Mouse (Mus musculus): ENCODE results near the gene Mdm2. TPM values are rescaled to one million over a fixed set of nuclear protein-coding genes. Genes with fewer than 3 reads are reported as not detected.

Mdm2 gene
- polyA plus RNA-seq, 1 experiment from 2014 or later, result 53.6 TPM

DNA sequence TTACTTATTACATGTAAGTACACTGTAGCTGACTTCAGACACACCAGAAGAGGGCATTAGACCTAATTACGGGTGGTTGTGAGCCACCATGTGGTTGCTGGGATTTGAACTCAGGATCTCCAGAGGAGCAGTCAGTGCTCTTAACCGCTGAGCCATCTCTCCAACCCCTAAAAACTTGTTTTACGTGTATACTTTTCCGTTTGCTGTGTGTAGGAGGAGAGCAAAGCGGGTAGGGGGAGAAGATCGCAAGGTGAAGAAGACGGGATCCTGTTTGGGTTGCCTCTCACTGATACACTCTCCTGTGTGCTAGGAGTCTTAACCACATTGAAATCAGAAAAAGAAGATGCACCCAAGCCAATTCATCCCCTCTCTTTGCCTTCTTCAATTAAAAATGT is 56.8 kb downstream of the Mdm2 start:
- H3K4me2 ChIP-seq, result no peak overlapping the region
- H3K4me3 ChIP-seq, result no peak overlapping the region
- H3K27me3 ChIP-seq, result peaks cover 6% of the 10 kb centered on the region; the same call in 1 of the 2 replicates
- no peaks in the 10 kb centered on the region for H3K36me3 ChIP-seq
- H3K4me1 ChIP-seq (replicated peaks), result no peaks in the 10 kb centered on the region
- H3K9me3 ChIP-seq, result no peaks in the 10 kb centered on the region
- 95% methylated on average over 7 of the region's 7 CpGs for WGBS
- no peak for ATAC-seq (ENCODE audit: low FRiP score)
- no peak overlapping the region for H3K9ac ChIP-seq
- no peak overlapping the region for H3K27ac ChIP-seq

DNA sequence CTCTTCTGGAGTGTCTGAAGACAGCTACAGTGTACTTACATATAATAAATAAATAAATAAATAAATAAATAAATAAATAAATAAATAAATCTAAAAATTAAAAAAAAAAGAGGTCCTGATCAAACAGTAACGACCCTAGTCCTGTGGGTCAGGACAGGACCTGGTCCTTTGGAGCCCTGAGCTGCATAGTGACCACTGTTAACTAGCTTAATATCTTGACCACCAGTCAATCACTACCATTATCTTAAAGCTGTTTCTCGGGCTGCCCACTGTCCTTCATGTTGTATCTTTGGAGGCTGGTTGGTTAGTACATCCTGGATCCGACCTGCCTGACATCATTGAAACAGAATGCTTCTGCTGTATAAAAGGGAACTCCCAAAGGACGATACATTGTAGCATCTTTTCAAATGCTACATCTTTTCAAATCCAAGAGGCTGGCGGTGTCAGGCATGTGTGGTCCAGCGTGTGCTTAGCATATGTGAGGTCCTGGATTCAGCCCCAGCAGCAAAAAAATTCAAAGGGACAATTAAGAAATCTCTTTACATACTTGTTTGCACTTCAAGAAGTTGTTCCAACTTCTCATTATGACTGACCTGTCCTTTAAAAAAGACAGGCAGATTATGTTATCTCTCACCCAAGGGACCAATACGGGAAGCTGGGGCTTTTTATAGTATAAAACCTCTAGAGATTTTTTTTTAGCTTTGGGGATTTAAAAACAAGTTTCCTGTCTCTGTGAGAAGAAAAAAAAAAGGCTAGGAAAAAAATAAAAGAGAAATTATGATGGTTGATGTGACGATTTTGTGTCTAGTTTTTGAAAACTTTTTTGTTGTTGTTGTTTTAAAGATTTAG is 57.4 kb downstream of the Mdm2 start:
- Histone ChIP-seq H3K9ac (no peak overlapping the region), H3K4me3 (no peak overlapping the region), H3K4me2 (no peak overlapping the region), H3K9me3 (no peaks in the 10 kb centered on the region), H3K27me3 (peaks cover 6% of the 10 kb centered on the region; the same call in 1 of the 2 replicates), H3K36me3 (no peaks in the 10 kb centered on the region), H3K27ac (no peak overlapping the region), H3K4me1 (replicated peaks) (no peaks in the 10 kb centered on the region)
- WGBS, result 89% methylated on average over 8 of the region's 8 CpGs
- ATAC-seq (ENCODE audit: low FRiP score), result no peak

DNA sequence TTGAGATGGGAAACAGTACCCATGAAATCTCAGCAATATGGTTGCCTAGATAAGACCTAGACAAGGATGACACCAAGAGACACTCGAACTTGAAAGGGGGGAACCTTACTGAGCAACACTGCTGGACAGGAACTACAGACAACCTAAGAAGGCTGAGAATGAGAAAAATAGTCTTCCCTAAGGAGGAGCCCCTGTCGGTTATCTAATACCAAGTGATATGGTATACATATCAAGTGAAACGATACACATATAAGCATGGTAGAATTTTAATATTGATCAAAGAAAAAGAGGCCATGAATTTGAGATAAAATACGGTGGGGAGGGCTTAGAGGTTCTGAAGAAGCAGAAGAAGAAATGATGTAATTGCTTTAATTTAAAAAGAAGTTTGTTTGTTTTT is 58.2 kb downstream of the Mdm2 start:
- 94% methylated on average over 4 of the region's 4 CpGs for WGBS
- Histone ChIP-seq H3K27me3 (peaks cover 6% of the 10 kb centered on the region; the same call in 1 of the 2 replicates), H3K4me3 (no peak overlapping the region), H3K9me3 (no peaks in the 10 kb centered on the region), H3K4me1 (replicated peaks) (peaks cover 4% of the 10 kb centered on the region), H3K36me3 (no peaks in the 10 kb centered on the region), H3K4me2 (no peak overlapping the region), H3K9ac (no peak overlapping the region), H3K27ac (no peak overlapping the region)
- ATAC-seq (ENCODE audit: low FRiP score), result no peak

DNA sequence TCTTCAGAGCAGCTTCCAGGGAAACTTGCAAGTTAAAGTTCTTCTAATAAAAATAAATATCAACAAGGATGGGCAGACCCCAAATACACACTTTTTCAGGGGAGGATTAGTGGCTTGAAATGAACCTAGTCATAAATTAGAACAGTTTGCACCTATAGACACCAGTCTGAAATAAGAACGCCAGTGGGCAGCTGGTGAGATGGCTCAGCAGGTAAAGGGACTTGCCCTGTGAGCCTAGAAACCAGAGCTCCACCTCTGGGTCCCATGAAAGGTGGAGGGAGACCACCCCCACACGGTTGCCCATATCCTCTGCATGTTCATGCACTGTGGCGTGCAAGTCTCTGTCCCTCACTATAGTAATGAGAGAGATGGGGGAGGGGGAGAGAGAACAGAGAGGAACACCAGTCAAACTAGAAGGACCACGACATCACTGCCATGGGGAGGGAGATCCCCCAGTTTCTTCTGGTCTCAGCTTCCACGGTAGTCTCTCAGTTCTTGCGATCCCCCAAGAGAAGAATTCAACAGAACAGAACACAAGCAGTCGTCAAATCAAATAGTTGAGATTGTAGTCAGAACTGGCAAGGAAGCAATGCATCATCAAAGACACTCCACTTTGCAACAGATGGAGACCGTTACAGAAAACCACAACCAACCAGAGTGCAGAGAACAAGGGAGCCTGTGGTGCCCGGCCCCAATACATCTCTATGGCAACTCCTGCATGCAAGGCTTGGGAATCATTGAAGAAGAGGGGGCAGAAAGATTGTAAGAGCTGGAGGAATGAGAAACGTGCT is 58.8 kb downstream of the Mdm2 start:
- H3K27me3 ChIP-seq, result peaks cover 6% of the 10 kb centered on the region; the same call in 1 of the 2 replicates
- H3K4me3 ChIP-seq, result no peak overlapping the region
- H3K36me3 ChIP-seq, result no peaks in the 10 kb centered on the region
- H3K27ac ChIP-seq, result no peak overlapping the region
- H3K9me3 ChIP-seq, result no peaks in the 10 kb centered on the region
- no peak overlapping the region for H3K4me2 ChIP-seq
- H3K4me1 ChIP-seq (replicated peaks), result peaks cover 10% of the 10 kb centered on the region
- no peak overlapping the region for H3K9ac ChIP-seq
- 76% methylated on average over 10 of the region's 10 CpGs for WGBS
- ATAC-seq (ENCODE audit: low FRiP score), result no peak

DNA sequence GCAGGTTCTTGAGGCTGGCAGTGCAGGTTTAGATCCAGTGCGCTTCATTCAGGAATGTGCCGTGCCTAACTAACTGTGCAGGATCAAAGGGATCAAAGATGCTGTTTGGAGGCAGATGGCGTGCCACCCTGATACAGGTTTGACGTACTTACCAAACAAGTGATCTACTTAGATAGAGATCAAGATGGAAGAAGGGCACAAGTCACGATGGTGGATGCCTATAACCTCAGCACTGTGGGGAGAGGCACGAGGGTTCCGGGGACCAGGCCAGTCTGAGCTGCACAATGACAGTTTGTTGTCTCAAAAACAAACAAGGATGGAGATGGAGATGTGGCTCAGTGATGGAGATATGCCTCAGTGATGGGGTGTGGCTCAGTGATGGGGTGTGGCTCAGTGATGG is 59.8 kb downstream of the Mdm2 start:
- Histone ChIP-seq H3K9me3 (no peaks in the 10 kb centered on the region), H3K9ac (no peak overlapping the region), H3K36me3 (no peaks in the 10 kb centered on the region), H3K4me1 (replicated peaks) (peaks cover 14% of the 10 kb centered on the region), H3K4me3 (no peak overlapping the region), H3K27ac (no peak overlapping the region), H3K4me2 (no peak overlapping the region), H3K27me3 (peaks cover 6% of the 10 kb centered on the region; the same call in 1 of the 2 replicates)
- 93% methylated on average over 7 of the region's 7 CpGs for WGBS
- ATAC-seq (ENCODE audit: low FRiP score), result no peak

DNA sequence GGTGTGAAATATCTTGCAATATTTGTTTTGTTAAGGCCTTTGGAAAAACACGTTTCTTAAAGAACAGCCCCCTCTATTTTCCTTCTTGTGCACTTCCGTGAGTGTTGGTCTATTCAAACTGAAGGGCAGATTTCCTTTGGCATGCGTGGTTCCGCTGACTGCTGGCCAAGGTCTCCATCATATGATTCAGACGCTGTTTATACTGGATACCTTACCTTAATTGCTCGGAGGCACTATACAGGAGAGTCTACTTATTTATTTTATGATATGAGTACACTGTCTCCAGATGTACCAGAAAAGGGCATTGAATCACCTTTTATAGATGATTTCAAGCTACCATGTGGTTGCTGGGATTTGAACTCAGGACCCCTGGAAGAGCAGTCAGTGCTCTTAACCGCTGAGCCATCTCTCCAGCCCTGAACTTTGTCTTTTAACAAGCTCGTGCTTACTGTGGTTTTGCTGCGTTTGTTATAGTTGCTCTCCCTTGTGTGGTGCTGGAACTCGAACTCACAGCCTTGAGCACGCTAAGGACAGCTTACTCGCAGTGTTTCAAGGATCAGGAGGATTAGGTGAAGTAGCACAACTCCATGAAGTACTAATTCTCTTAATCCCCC is 60.4 kb downstream of the Mdm2 start:
- Histone ChIP-seq H3K4me2 (no peak overlapping the region), H3K4me1 (replicated peaks) (peaks cover 14% of the 10 kb centered on the region), H3K9me3 (no peaks in the 10 kb centered on the region), H3K36me3 (no peaks in the 10 kb centered on the region), H3K27me3 (peaks cover 6% of the 10 kb centered on the region; the same call in 1 of the 2 replicates), H3K27ac (no peak overlapping the region), H3K9ac (no peak overlapping the region), H3K4me3 (no peak overlapping the region)
- WGBS, result 96% methylated on average over 12 of the region's 12 CpGs
- ATAC-seq (ENCODE audit: low FRiP score), result no peak

DNA sequence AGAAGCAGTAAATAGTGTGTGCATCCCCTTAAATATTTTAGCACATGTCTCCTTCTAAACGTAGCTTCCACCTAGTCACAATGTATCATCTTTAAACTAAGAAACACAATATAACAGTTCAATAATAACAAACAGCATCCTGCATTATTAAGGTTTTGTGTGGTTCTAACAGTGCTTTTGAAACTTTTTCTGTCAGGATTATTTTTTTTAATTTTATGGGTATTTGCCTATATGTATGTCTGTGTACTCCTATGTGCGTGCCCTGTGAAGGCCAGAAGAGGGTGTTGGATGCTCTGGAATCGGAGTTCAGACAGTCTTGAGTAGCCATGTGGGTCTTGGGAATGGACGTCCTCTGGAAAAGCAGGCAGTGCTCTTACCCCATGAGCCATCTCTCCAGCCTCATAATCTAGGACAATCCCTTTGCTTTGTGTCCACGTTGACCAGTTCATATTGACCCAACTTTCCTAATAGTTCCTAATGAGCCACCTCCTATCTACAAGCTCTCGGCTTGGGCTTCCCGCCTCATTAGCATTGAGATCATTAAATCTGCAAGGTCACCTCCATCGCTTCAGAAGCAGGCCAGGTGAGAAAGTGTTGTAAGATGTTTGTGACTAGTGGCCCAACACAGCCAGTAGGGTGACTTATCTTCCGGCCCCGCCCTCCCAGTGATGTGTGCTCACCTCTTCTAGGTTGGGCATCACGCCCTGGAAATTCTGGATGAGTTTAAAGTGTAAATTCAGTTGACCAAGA is 61.1 kb downstream of the Mdm2 start:
- H3K4me1 ChIP-seq (replicated peaks), result peaks cover 14% of the 10 kb centered on the region
- H3K9ac ChIP-seq, result no peak overlapping the region
- H3K4me2 ChIP-seq, result no peak overlapping the region
- peaks cover 6% of the 10 kb centered on the region; the same call in 1 of the 2 replicates for H3K27me3 ChIP-seq
- ATAC-seq (ENCODE audit: low FRiP score), result no peak
- 89% methylated on average over 11 of the region's 11 CpGs for WGBS
- no peak overlapping the region for H3K4me3 ChIP-seq
- H3K27ac ChIP-seq, result no peak overlapping the region
- no peaks in the 10 kb centered on the region for H3K36me3 ChIP-seq
- H3K9me3 ChIP-seq, result no peaks in the 10 kb centered on the region

DNA sequence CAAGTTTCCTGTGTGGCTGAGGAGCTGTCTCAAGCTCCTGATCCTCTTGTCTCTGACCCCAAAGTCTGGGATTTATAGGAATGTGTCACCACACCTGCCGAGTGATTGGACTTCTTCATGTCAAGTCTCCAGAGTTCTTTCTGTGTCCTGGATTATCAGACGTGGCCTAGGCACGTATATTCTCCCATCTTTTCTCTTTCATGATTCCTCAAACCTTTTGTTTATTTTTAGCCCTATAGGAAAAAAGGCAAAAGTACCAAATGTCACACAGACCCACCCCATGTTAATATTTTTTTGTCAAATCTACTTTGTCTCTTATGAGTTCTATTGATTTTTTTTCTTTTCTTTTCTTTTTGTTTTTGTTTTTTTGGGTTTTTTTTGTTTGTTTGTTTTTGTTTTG is 61.9 kb downstream of the Mdm2 start:
- Histone ChIP-seq H3K36me3 (no peaks in the 10 kb centered on the region), H3K4me2 (no peak overlapping the region), H3K27me3 (peaks cover 6% of the 10 kb centered on the region; the same call in 1 of the 2 replicates), H3K4me3 (no peak overlapping the region), H3K4me1 (replicated peaks) (peaks cover 14% of the 10 kb centered on the region), H3K9ac (no peak overlapping the region), H3K27ac (no peak overlapping the region), H3K9me3 (no peaks in the 10 kb centered on the region)
- 88% methylated on average over 3 of the region's 3 CpGs for WGBS
- no peak for ATAC-seq (ENCODE audit: low FRiP score)

DNA sequence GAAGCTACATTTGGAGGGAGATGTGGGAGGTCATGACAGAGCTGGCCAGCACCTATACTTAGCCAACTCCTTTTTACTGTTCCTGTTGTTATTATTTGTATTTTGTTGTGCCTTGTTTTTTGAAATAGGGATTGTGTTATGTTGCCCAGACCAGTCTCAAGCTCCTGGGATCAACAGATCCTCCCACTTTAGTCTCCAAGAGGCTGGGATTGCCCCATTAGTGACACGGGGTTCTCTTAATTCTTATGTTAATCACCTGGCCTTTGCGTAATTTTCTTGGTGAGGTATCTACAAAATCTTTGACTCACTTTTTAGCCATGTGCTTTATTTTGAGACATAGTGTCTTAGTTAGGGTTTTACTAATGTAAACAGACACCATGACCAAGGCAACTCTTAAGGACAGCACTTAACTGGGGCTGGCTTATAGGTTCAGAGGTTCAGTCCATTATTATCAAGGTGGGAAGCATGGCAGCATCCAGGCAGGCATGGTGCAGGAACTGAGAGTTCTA is 62.5 kb downstream of the Mdm2 start:
- no peak for ATAC-seq (ENCODE audit: low FRiP score)
- Histone ChIP-seq H3K4me1 (replicated peaks) (peaks cover 14% of the 10 kb centered on the region), H3K9ac (no peak overlapping the region), H3K9me3 (no peaks in the 10 kb centered on the region), H3K27me3 (peaks cover 6% of the 10 kb centered on the region; the same call in 1 of the 2 replicates), H3K4me3 (no peak overlapping the region), H3K4me2 (no peak overlapping the region), H3K36me3 (no peaks in the 10 kb centered on the region), H3K27ac (no peak overlapping the region)
- WGBS, result 79% methylated on average over 2 of the region's 2 CpGs

DNA sequence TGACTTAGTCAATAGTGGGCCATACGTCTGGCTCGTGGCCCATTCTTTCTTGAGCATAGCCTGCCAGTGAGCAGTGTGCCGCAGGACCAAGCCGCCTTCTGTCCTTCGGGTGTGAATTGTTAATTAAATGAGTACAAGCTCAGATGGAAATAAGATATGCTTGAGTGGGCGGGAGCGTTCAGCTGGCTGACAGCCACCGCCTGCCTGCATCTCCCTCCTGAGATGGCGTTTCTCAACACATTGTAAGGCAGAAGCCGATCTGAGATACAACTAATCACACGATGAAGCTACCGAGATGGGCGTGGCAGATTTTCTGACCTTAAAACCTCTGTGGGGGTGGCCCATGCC is 63.4 kb downstream of the Mdm2 start:
- Histone ChIP-seq H3K9me3 (no peaks in the 10 kb centered on the region), H3K4me3 (no peak overlapping the region), H3K4me2 (peak overlapping the region; percentile 27; the same call in 1 of the 2 replicates), H3K27ac (peak overlapping the region; percentile 31; the same call in 1 of the 2 replicates), H3K36me3 (no peaks in the 10 kb centered on the region), H3K9ac (no peak overlapping the region), H3K4me1 (replicated peaks) (peaks cover 14% of the 10 kb centered on the region), H3K27me3 (peaks cover 6% of the 10 kb centered on the region; the same call in 1 of the 2 replicates)
- 30% methylated on average over 13 of the region's 13 CpGs for WGBS
- ATAC-seq (ENCODE audit: low FRiP score), result peak; percentile 83

DNA sequence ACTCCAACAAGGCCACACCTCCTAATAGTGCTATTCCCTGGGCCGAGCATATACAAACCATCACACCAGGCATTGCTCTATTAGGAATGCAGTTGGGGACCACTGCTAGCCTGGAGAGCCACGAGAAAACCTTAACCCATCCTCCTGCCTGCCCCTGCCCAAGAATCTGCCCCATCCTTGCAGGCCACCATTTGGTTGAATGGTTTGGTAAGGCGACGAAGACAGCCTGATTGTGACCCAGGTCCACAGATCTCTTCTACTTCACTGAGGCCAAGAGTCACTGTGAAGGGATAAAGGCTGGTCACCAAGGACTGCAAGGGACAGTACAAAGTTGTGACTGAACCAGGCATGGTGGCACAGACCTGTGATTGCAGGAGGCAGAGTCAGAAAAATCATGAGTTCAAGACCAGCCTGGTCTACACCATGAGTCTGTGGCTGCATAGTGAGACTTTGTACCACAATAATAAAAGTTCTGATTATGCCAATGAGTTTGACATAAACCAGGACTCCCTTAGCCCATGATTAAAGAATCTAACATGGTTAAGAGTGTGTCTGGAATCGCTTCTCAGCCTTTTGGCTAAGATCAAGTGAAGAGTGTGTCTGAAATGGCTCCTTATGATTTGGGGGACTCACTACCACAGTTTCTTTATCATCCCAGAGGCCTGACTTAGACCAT is 63.9 kb downstream of the Mdm2 start:
- peaks cover 14% of the 10 kb centered on the region for H3K4me1 ChIP-seq (replicated peaks)
- no peak overlapping the region for H3K9ac ChIP-seq
- 90% methylated on average over 5 of the region's 5 CpGs for WGBS
- no peak overlapping the region for H3K27ac ChIP-seq
- peak; percentile 21; the same call in 1 of the 2 replicates for ATAC-seq (ENCODE audit: low FRiP score)
- peak overlapping the region; percentile 27; the same call in 1 of the 2 replicates for H3K4me2 ChIP-seq
- peaks cover 6% of the 10 kb centered on the region; the same call in 1 of the 2 replicates for H3K27me3 ChIP-seq
- H3K9me3 ChIP-seq, result no peaks in the 10 kb centered on the region
- no peaks in the 10 kb centered on the region for H3K36me3 ChIP-seq
- H3K4me3 ChIP-seq, result no peak overlapping the region

Measured in hindbrain, embryonic 13.5 days (tissue).